Mouse (Mus musculus) ES-E14 (cell line): ENCODE results near the gene Gm21972. TPM values are rescaled to one million over a fixed set of nuclear protein-coding genes. Genes with fewer than 3 reads are reported as not detected.
A peak's percentile ranks its signal among the peaks of the same experiment; 100 is the strongest.

ENCODE experiments used
- DNase-seq: peaks from one replicate; pipeline ENCODE4 v3.0.0-alpha.2; 2013; ENCODE audit warnings: low read depth, low spot score
- H3K27ac ChIP-seq: 2 replicates; pipeline ENCODE4 v1.5.1; 2012; ENCODE audit warnings: low read depth, mild to moderate bottlenecking, low read length, moderate library complexity, mixed read lengths; ENCODE audit not compliant: poor library complexity, insufficient read depth, severe bottlenecking
- H3K36me3 ChIP-seq: 2 replicates; pipeline ENCODE4 v1.6.1; 2012; ENCODE audit warnings: mild to moderate bottlenecking, low read length, moderate library complexity, mixed read lengths; ENCODE audit not compliant: control insufficient read depth, poor library complexity, insufficient read depth, severe bottlenecking
- H3K4me1 ChIP-seq, 2 experiments: fragments of 150-350 bp in 1 of 2; sonication (generic) in 1 of 2; 2 replicates each; pipeline ENCODE4 v1.6.1; 2012; ENCODE audit warnings: low read length in 2 of 2, mild to moderate bottlenecking in 1 of 2, mixed read lengths in 1 of 2; ENCODE audit not compliant: control insufficient read depth in 2 of 2, insufficient read depth in 2 of 2, poor library complexity in 1 of 2
- H3K4me3 ChIP-seq, 2 experiments: fragments of 150-350 bp in 1 of 2; sonication (generic) in 1 of 2; 2 replicates each; pipeline ENCODE4 v1.5.1; 2012; ENCODE audit warnings: low read length in 2 of 2, low read depth in 1 of 2, mild to moderate bottlenecking in 1 of 2, mixed read lengths in 1 of 2; ENCODE audit not compliant: insufficient read depth in 1 of 2, poor library complexity in 1 of 2, severe bottlenecking in 1 of 2
- H3K9ac ChIP-seq: 2 replicates; pipeline ENCODE4 v1.6.1; 2012; ENCODE audit warnings: low read depth, mild to moderate bottlenecking, low read length, mixed read lengths; ENCODE audit not compliant: poor library complexity, insufficient read depth, severe bottlenecking
- H3K9me3 ChIP-seq: fragments of 150-350 bp; sonication (generic); 2 replicates; pipeline ENCODE4 v1.6.1; 2012; ENCODE audit warnings: low read depth, mild to moderate bottlenecking, low read length; ENCODE audit not compliant: control insufficient read depth, insufficient read depth
- CHD2 ChIP-seq: IDR thresholded peaks from 2 replicates; pipeline ENCODE4 v1.6.1; 2014; ENCODE audit warnings: mild to moderate bottlenecking, low read depth, low read length, inconsistent platforms
- HCFC1 ChIP-seq: IDR thresholded peaks from 2 replicates; pipeline ENCODE4 v1.6.1; 2012; ENCODE audit warnings: low read length, inconsistent platforms, borderline replicate concordance; ENCODE audit not compliant: insufficient read depth
- MAFK ChIP-seq: IDR thresholded peaks from 2 replicates; pipeline ENCODE4 v1.6.1; 2014; ENCODE audit warnings: mild to moderate bottlenecking, low read depth, low read length, inconsistent platforms; ENCODE audit not compliant: insufficient read depth
- ZC3H11A ChIP-seq: IDR thresholded peaks from 2 replicates; pipeline ENCODE4 v1.6.1; 2012; ENCODE audit warnings: low read depth, mild to moderate bottlenecking, inconsistent platforms, low read length, borderline replicate concordance
- ZNF384 ChIP-seq: IDR thresholded peaks from 2 replicates; pipeline ENCODE4 v1.6.1; 2012; ENCODE audit warnings: low read depth, low read length, inconsistent platforms
- in situ Hi-C, 2 experiments: fragments of 600-800 bp; cut with MboI; formaldehyde crosslinking; loops; one replicate each; pipeline ENCODE4 v1.15.1; 2025; ENCODE audit warnings: low sequenced_read_pairs in 2 of 2, inconsistent platforms in 1 of 2; ENCODE audit not compliant: unreplicated experiment in 2 of 2
- total RNA-seq: library from RNA; depleted of rRNA; stranded (reverse); fragments of 300-350 nt; gene quantifications from 2 replicates; pipeline ENCODE4 v1.2.3, GENCODE M21; 2012

The Gm21972 gene
- total RNA-seq, 1 experiment = not detected

DNA sequence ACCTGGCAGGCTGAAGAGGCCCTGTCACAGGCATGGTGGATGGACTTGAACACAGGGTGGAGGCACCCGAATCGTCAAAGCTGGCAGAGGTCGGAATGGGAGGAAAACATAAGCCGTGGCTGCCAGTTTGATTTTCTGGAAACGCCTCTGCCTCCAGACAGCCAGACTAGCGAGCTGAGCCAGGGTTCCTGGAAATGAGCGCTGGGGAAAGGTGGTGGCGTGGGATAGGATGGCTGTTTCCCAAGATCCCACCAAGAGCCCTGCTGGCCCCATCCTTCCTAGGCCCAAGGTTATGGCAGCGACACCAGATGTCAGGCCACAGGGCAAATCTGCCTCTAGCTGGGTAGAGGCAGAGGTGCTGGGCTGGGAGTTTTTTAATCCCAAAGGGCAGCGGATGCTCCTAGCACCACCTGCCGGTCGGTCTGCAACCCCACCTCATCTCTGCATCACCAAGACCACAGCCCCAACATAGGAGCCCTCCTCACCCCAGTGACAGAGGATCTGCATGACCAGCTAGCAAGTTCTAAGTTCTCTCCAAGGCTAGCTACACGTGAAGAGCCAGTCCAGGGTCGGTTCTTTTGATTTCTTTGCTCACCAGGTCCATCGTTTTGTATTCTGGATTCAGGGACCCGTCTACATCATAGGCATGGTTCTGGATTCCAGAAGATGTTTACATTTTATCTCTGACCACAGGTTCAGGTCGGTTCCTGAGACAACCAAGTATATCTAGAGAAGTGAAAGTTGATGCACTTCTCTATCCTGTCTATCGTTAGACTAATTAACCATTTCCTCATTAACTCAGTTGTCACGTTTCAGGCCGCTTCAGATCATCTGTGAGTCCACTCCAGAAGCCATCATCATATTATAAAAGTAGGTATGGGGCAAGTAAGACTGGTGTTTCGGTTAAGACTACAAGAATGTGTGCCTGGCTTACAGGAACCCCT, 10.8 kb downstream of the Gm21972 start:
- peak; percentile 19 for DNase-seq
- no peak overlapping the region for H3K4me3 ChIP-seq
- H3K9ac ChIP-seq = no peak overlapping the region
- peaks cover 6% of the 10 kb centered on the region; the same call in 1 of the 2 replicates for H3K36me3 ChIP-seq
- no peaks in the 10 kb centered on the region for H3K9me3 ChIP-seq
- TF ChIP-seq ZNF384 (0 out of 2 replicates have a peak, but pooled peaks have one; percentile 36), HCFC1 (no peak), ZC3H11A (no peak), CHD2 (no peak), MAFK (no peak)
- H3K4me1 ChIP-seq = no peaks in the 10 kb centered on the region; a peak in 1 of 4 replicates
- no peak overlapping the region for H3K27ac ChIP-seq
- in situ Hi-C loops = no loop called here

- no peak for TF ChIP-seq ZC3H11A
- no peak for TF ChIP-seq ZNF384
- no peak for TF ChIP-seq HCFC1
- no peak for TF ChIP-seq MAFK
- TF ChIP-seq CHD2 = no peak
- Histone ChIP-seq H3K9ac (no peak overlapping the region), H3K4me1 (peaks cover 0 to 3% of the 10 kb centered on the region in 2 experiments; a peak in 1 of 4 replicates), H3K4me3 (no peak overlapping the region), H3K27ac (no peak overlapping the region; the same call in 1 of the 2 replicates), H3K9me3 (no peaks in the 10 kb centered on the region), H3K36me3 (no peaks in the 10 kb centered on the region)
- no peak for DNase-seq
- in situ Hi-C loops = no loop called here
Observed at GRCm38 (mm10) chr1:86146293-86146692, 12.9 kb downstream of the Gm21972 start.

- in situ Hi-C loops = no loop called here
Observed at GRCm38 (mm10) chr1:86147557-86147956, 14.1 kb downstream of the Gm21972 start.

GRCm38 (mm10) chr1:86148161-86148560, 14.7 kb downstream of the Gm21972 start:
- no peaks in the 10 kb centered on the region for H3K9me3 ChIP-seq
- no peaks in the 10 kb centered on the region for H3K36me3 ChIP-seq
- in situ Hi-C loops = no loop called here
- no peak overlapping the region for H3K9ac ChIP-seq
- H3K27ac ChIP-seq = no peak overlapping the region
- TF ChIP-seq ZNF384 = no peak
- no peak for TF ChIP-seq MAFK
- TF ChIP-seq HCFC1 = no peak
- TF ChIP-seq CHD2 = no peak
- TF ChIP-seq ZC3H11A = no peak
- DNase-seq = no peak
- peaks cover 0 to 3% of the 10 kb centered on the region in 2 experiments; a peak in 1 of 4 replicates for H3K4me1 ChIP-seq
- H3K4me3 ChIP-seq = no peak overlapping the region

More at GRCm38 (mm10) chr1:86147557-86147956, 14.1 kb downstream of the Gm21972 start:
- Histone ChIP-seq H3K4me1 (peaks cover 0 to 3% of the 10 kb centered on the region in 2 experiments; a peak in 1 of 4 replicates), H3K9me3 (no peaks in the 10 kb centered on the region), H3K9ac (no peak overlapping the region), H3K36me3 (no peaks in the 10 kb centered on the region), H3K27ac (no peak overlapping the region), H3K4me3 (no peak overlapping the region)
- TF ChIP-seq CHD2 = no peak
- TF ChIP-seq HCFC1 = no peak
- TF ChIP-seq ZC3H11A = no peak
- no peak for TF ChIP-seq ZNF384
- no peak for TF ChIP-seq MAFK
- DNase-seq = no peak
